Mouse (Mus musculus): ENCODE data around the gene Tmem189. TPM values are rescaled to one million over a fixed set of nuclear protein-coding genes. Genes with fewer than 3 reads are reported as not detected.
A peak's percentile ranks its signal among the peaks of the same experiment; 100 is the strongest.

Tmem189 gene
- polyA plus RNA-seq, 1 experiment from 2014 or later, result 43.3 TPM

- Histone ChIP-seq H3K36me3 (ENCODE audit: insufficient read depth) (peaks cover 14% of the 10 kb centered on the region; the same call in 1 of the 2 replicates), H3K9me3 (ENCODE audit: low read depth, low read length) (no peaks in the 10 kb centered on the region), H3K9ac (peak overlapping the region; percentile 86; the same call in 1 of the 2 replicates), H3K4me1 (ENCODE audit: insufficient read depth) (peaks cover 12% of the 10 kb centered on the region), H3K27ac (ENCODE audit: low read depth) (peak overlapping the region; percentile 63), H3K4me3 (ENCODE audit: low read depth, low read length) (peak overlapping the region; percentile 90), H3K27me3 (ENCODE audit: insufficient read depth, low read length) (0 out of 2 replicates have a peak, but pooled peaks cover 4% of the 10 kb centered on the region), H3K4me2 (peak overlapping the region; percentile 97)
- TF ChIP-seq CTCF (IDR thresholded peaks at IDR 0.05; ENCODE audit: low read depth), result no peak
- ATAC-seq (ENCODE audit: insufficient read depth), result no peak
- DNase-seq, result peak; percentile 47
- WGBS, result 51% methylated on average over 10 of the region's 10 CpGs
Observed at GRCm38 (mm10) chr2:167659177-167659846, 30.3 kb downstream of the Tmem189 start.

GRCm38 (mm10) chr2:167658712-167659111 lies 30.9 kb downstream of the Tmem189 start:
- no peak for TF ChIP-seq CTCF (IDR thresholded peaks at IDR 0.05; ENCODE audit: low read depth)
- H3K4me1 ChIP-seq (ENCODE audit: insufficient read depth), result peaks cover 12% of the 10 kb centered on the region
- peak overlapping the region; percentile 97 for H3K4me2 ChIP-seq
- H3K9me3 ChIP-seq (ENCODE audit: low read depth, low read length), result no peaks in the 10 kb centered on the region
- H3K4me3 ChIP-seq (ENCODE audit: low read depth, low read length), result no peak overlapping the region
- no peak for ATAC-seq (ENCODE audit: insufficient read depth)
- 0 out of 2 replicates have a peak, but pooled peaks cover 4% of the 10 kb centered on the region for H3K27me3 ChIP-seq (ENCODE audit: insufficient read depth, low read length)
- WGBS, result 58% methylated on average over 11 of the region's 11 CpGs
- no peak overlapping the region; the same call in 1 of the 2 replicates for H3K9ac ChIP-seq
- peaks cover 20% of the 10 kb centered on the region; the same call in 1 of the 2 replicates for H3K36me3 ChIP-seq (ENCODE audit: insufficient read depth)
- DNase-seq, result no peak
- H3K27ac ChIP-seq (ENCODE audit: low read depth), result no peak overlapping the region

DNA sequence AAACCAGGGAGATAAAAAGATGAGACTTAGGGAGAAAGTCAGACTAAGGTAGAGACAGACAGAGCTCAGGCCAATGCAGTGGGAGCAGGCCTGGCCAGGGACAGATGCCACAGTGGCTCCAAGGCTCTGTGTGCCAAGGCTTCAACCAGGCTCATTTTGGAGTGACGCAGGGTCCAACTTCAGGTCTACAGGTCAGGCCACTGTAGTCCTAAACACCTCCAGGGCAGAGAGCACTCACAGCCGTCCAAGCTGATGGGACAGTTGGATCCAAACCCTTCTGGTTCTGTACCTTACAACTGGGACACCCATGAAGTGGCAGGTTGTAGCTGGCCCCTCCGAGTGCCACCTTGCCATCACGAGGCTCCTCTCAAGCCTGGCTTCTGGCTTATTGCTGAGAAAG lies 31.6 kb downstream of the Tmem189 start:
- Histone ChIP-seq H3K4me1 (ENCODE audit: insufficient read depth) (peaks cover 12% of the 10 kb centered on the region), H3K4me2 (no peak overlapping the region; the same call in 1 of the 2 replicates), H3K9me3 (ENCODE audit: low read depth, low read length) (no peaks in the 10 kb centered on the region), H3K36me3 (ENCODE audit: insufficient read depth) (peaks cover 25% of the 10 kb centered on the region; the same call in 1 of the 2 replicates), H3K27me3 (ENCODE audit: insufficient read depth, low read length) (0 out of 2 replicates have a peak, but pooled peaks cover 4% of the 10 kb centered on the region), H3K4me3 (ENCODE audit: low read depth, low read length) (no peak overlapping the region), H3K27ac (ENCODE audit: low read depth) (no peak overlapping the region), H3K9ac (no peak overlapping the region)
- no peak for TF ChIP-seq CTCF (IDR thresholded peaks at IDR 0.05; ENCODE audit: low read depth)
- DNase-seq (no peak), ATAC-seq (ENCODE audit: insufficient read depth) (no peak)
- 84% methylated on average over 4 of the region's 4 CpGs for WGBS

DNA sequence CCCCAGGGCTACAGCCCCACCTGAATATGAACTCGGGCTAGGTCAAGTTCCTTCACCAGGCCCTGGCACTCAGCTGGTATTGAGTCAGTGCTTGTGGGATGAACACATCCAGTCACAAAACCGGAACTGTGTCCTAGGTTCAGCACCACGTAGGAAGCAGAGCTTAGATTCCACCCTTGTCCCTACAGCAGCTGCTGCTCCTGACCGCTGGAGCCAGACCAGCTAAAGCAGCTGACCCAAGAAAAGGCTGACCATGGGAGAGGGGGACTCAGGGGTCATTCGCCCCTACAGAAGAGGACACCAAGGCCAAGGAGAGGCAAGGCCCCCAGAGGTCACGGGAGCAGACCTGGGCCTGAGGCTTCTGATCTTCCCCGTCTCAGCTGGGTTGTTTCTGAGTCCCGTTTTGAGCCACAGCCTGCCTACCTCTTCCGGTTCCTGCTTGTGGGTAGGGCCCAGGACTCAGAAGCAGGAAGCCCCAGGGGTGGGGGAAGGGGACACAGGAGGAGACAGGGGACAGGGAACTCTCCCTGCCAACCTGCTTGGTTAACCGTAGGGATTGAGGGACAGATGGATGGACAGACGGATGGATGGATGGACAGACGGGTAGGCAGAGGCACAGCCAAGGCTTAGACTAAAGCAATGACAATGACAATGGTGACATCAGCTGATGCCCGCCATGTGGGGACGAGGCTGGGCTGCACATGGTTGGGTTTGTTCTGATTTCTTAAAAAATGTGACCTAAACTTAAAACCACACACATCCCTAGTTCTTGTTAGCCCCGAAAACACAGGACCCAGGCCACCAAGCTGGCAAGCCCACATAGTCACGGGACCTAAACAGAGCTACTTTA lies 32.8 kb downstream of the Tmem189 start:
- TF ChIP-seq CTCF (IDR thresholded peaks at IDR 0.05; ENCODE audit: low read depth), result no peak
- H3K36me3 ChIP-seq (ENCODE audit: insufficient read depth), result peaks cover 37% of the 10 kb centered on the region; the same call in 1 of the 2 replicates
- WGBS, result 84% methylated on average over 16 of the region's 16 CpGs
- no peaks in the 10 kb centered on the region for H3K9me3 ChIP-seq (ENCODE audit: low read depth, low read length)
- no peak overlapping the region for H3K4me2 ChIP-seq
- H3K27ac ChIP-seq (ENCODE audit: low read depth), result peak overlapping the region; percentile 30; the same call in 1 of the 2 replicates
- H3K27me3 ChIP-seq (ENCODE audit: insufficient read depth, low read length), result no peaks in the 10 kb centered on the region
- H3K4me1 ChIP-seq (ENCODE audit: insufficient read depth), result peaks cover 12% of the 10 kb centered on the region
- no peak overlapping the region for H3K9ac ChIP-seq
- ATAC-seq (ENCODE audit: insufficient read depth), result no peak
- DNase-seq, result no peak
- H3K4me3 ChIP-seq (ENCODE audit: low read depth, low read length), result no peak overlapping the region

DNA sequence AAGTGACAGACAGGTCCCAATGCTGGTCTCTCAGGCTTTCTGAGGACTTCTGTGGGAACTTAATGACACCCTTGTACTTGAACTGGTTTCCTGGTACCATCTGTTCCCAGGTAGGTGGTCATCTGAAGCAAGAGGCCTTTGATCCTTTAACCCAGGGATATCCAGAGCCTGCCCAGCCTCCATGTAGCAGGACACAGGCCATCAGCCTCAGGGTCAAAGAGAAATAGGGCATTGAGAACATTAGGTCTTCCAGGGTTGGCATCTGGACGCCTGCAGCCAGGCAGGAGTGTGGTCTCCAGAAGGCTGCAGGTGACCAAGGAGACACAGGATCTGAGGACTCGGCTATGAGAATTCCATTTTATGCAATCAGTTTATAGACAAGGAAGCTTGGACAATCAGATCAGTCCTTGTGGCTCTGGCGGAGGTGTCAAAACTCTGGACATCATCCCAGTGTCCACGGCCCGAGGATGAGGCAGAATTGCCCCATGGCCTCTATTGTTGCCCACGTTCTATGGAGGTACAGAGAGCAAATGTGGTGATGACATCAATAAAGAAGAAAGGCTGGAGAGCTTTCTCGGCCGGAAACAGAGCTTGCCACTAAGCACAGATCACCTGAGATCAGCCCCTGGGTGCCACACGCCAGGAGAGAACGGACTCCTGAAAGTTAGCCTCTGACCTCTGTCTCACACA lies 34.6 kb downstream of the Tmem189 start:
- TF ChIP-seq CTCF (IDR thresholded peaks at IDR 0.05; ENCODE audit: low read depth), result no peak
- ATAC-seq (ENCODE audit: insufficient read depth), result no peak
- Histone ChIP-seq H3K36me3 (ENCODE audit: insufficient read depth) (peaks cover 49% of the 10 kb centered on the region; the same call in 1 of the 2 replicates), H3K27ac (ENCODE audit: low read depth) (no peak overlapping the region), H3K9ac (no peak overlapping the region), H3K9me3 (ENCODE audit: low read depth, low read length) (no peaks in the 10 kb centered on the region), H3K4me2 (no peak overlapping the region), H3K4me1 (ENCODE audit: insufficient read depth) (peaks cover 8% of the 10 kb centered on the region), H3K27me3 (ENCODE audit: insufficient read depth, low read length) (no peaks in the 10 kb centered on the region), H3K4me3 (ENCODE audit: low read depth, low read length) (no peak overlapping the region)
- DNase-seq, result no peak
- 82% methylated on average over 10 of the region's 10 CpGs for WGBS

GRCm38 (mm10) chr2:167652694-167653093 lies 36.9 kb downstream of the Tmem189 start:
- DNase-seq (no peak), ATAC-seq (ENCODE audit: insufficient read depth) (no peak)
- no peak overlapping the region for H3K9ac ChIP-seq
- H3K9me3 ChIP-seq (ENCODE audit: low read depth, low read length), result no peaks in the 10 kb centered on the region
- WGBS, result 53% methylated on average over 7 of the region's 7 CpGs
- no peak for TF ChIP-seq CTCF (IDR thresholded peaks at IDR 0.05; ENCODE audit: low read depth)
- peaks cover 50% of the 10 kb centered on the region; the same call in 1 of the 2 replicates for H3K36me3 ChIP-seq (ENCODE audit: insufficient read depth)
- no peak overlapping the region for H3K27ac ChIP-seq (ENCODE audit: low read depth)
- no peaks in the 10 kb centered on the region for H3K4me1 ChIP-seq (ENCODE audit: insufficient read depth)
- H3K27me3 ChIP-seq (ENCODE audit: insufficient read depth, low read length), result no peaks in the 10 kb centered on the region
- H3K4me3 ChIP-seq (ENCODE audit: low read depth, low read length), result no peak overlapping the region
- H3K4me2 ChIP-seq, result no peak overlapping the region
